Mouse (Mus musculus) limb, embryonic 10.5 days (tissue): ENCODE measurements around the gene Arid5b. TPM values are rescaled to one million over a fixed set of nuclear protein-coding genes. Genes with fewer than 3 reads are reported as not detected.
"Not testable (repeated sequence)": the region's sequence is repeated elsewhere in the genome, so short reads cannot be mapped to it uniquely, and the experiment has no call there.

ENCODE experiments used
- DNase-seq: peaks from one replicate; pipeline ENCODE4 v3.0.0-alpha.2; 2017; ENCODE audit warnings: low spot score
- H3K27ac ChIP-seq: fragments of 300-500 bp; sonication (generic); 2 replicates; pipeline ENCODE4 v1.5.1; 2016; ENCODE audit warnings: mild to moderate bottlenecking
- H3K27me3 ChIP-seq: fragments of 300-500 bp; sonication (generic); 2 replicates; pipeline ENCODE4 v1.6.1; 2016; ENCODE audit warnings: low read depth, mild to moderate bottlenecking; ENCODE audit not compliant: poor library complexity, severe bottlenecking
- H3K36me3 ChIP-seq: fragments of 300-500 bp; sonication (generic); 2 replicates; pipeline ENCODE4 v1.6.1; 2016; ENCODE audit warnings: mild to moderate bottlenecking, moderate library complexity
- H3K4me1 ChIP-seq: fragments of 300-500 bp; sonication (generic); 2 replicates; pipeline ENCODE4 v1.6.1; 2016
- H3K4me3 ChIP-seq: fragments of 300-500 bp; sonication (generic); 2 replicates; pipeline ENCODE4 v1.5.1; 2016; ENCODE audit warnings: mild to moderate bottlenecking, moderate library complexity
- H3K9me3 ChIP-seq: fragments of 300-500 bp; sonication (generic); replicated peaks from 2 replicates; pipeline ENCODE4 v1.6.1; 2016; ENCODE audit warnings: mild to moderate bottlenecking
- WGBS: fragments of 180-500 bp; shearing (Covaris S2); methylation state at CpG from one replicate; pipeline ENCODE4 v1.1.7; 2016; 5-methylcytosine and 5-hydroxymethylcytosine counted together
- polyA plus RNA-seq: library from polyadenylated mRNA; unstranded; fragments of >200 nt; fragmentation: Nextera tagmentation; extraction: Ambion mirVana; gene quantifications from 2 replicates; pipeline ENCODE4 v1.2.1, GENCODE M21; 2016

Gene Arid5b
- polyA plus RNA-seq, 1 experiment from 2014 or later: 32.9 TPM

GRCm38 (mm10) chr10:68110607-68111006 lies 167.9 kb downstream of the Arid5b start:
- no peaks in the 10 kb centered on the region for H3K9me3 ChIP-seq
- H3K36me3 ChIP-seq: peaks cover 34% of the 10 kb centered on the region
- H3K4me3 ChIP-seq: no peak overlapping the region
- WGBS: 63% methylated on average over 5 of the region's 5 CpGs
- no peaks in the 10 kb centered on the region for H3K27me3 ChIP-seq
- no peak overlapping the region for H3K27ac ChIP-seq
- no peak for DNase-seq
- H3K4me1 ChIP-seq: peaks cover 28% of the 10 kb centered on the region

GRCm38 (mm10) chr10:68110182-68110581 lies 168.4 kb downstream of the Arid5b start:
- 81% methylated on average over 8 of the region's 8 CpGs for WGBS
- no peak overlapping the region for H3K4me3 ChIP-seq
- no peak for DNase-seq
- peaks cover 32% of the 10 kb centered on the region for H3K4me1 ChIP-seq
- H3K36me3 ChIP-seq: peaks cover 30% of the 10 kb centered on the region
- H3K27ac ChIP-seq: no peak overlapping the region
- no peaks in the 10 kb centered on the region for H3K27me3 ChIP-seq
- no peaks in the 10 kb centered on the region for H3K9me3 ChIP-seq

- Histone ChIP-seq H3K4me3 (no peak overlapping the region), H3K27ac (no peak overlapping the region), H3K4me1 (peaks cover 38% of the 10 kb centered on the region), H3K9me3 (no peaks in the 10 kb centered on the region), H3K36me3 (peaks cover 24% of the 10 kb centered on the region), H3K27me3 (no peaks in the 10 kb centered on the region)
- WGBS: 93% methylated on average over 1 of the region's 1 CpGs
- no peak for DNase-seq
Measured at GRCm38 (mm10) chr10:68109651-68110050, 168.9 kb downstream of the Arid5b start.

GRCm38 (mm10) chr10:68107716-68108115 lies 170.8 kb downstream of the Arid5b start:
- Histone ChIP-seq H3K9me3 (no peaks in the 10 kb centered on the region), H3K27me3 (no peaks in the 10 kb centered on the region), H3K36me3 (peaks cover 20% of the 10 kb centered on the region), H3K4me3 (no peak overlapping the region), H3K4me1 (peaks cover 38% of the 10 kb centered on the region), H3K27ac (no peak overlapping the region)
- WGBS: 93% methylated on average over 6 of the region's 6 CpGs
- no peak for DNase-seq

GRCm38 (mm10) chr10:68106351-68106950 lies 172.1 kb downstream of the Arid5b start:
- no peak overlapping the region for H3K4me3 ChIP-seq
- no peaks in the 10 kb centered on the region for H3K27me3 ChIP-seq
- no peaks in the 10 kb centered on the region for H3K9me3 ChIP-seq
- WGBS: 88% methylated on average over 9 of the region's 9 CpGs
- no peak overlapping the region for H3K27ac ChIP-seq
- H3K36me3 ChIP-seq: peaks cover 29% of the 10 kb centered on the region
- H3K4me1 ChIP-seq: peaks cover 35% of the 10 kb centered on the region
- no peak for DNase-seq

- Histone ChIP-seq H3K9me3 (no peaks in the 10 kb centered on the region), H3K27me3 (no peaks in the 10 kb centered on the region), H3K4me1 (peaks cover 32% of the 10 kb centered on the region), H3K4me3 (no peak overlapping the region), H3K36me3 (peaks cover 39% of the 10 kb centered on the region), H3K27ac (peak overlapping the region; percentile 68)
- WGBS: 68% methylated on average over 14 of the region's 14 CpGs
- DNase-seq: no peak
Measured at GRCm38 (mm10) chr10:68104881-68105781, 173.4 kb downstream of the Arid5b start.

- peaks cover 32% of the 10 kb centered on the region for H3K4me1 ChIP-seq
- no peaks in the 10 kb centered on the region for H3K27me3 ChIP-seq
- no peaks in the 10 kb centered on the region for H3K9me3 ChIP-seq
- no peak overlapping the region for H3K4me3 ChIP-seq
- 27% methylated on average over 2 of the region's 2 CpGs for WGBS
- no peak for DNase-seq
- H3K27ac ChIP-seq: peak overlapping the region; percentile 68
- H3K36me3 ChIP-seq: peaks cover 41% of the 10 kb centered on the region
Measured at GRCm38 (mm10) chr10:68104481-68104880, 174.1 kb downstream of the Arid5b start.

GRCm38 (mm10) chr10:68103988-68104387 lies 174.6 kb downstream of the Arid5b start:
- 79% methylated on average over 5 of the region's 5 CpGs for WGBS

GRCm38 (mm10) chr10:68103078-68103855 lies 175.3 kb downstream of the Arid5b start:
- Histone ChIP-seq H3K27me3 (no peaks in the 10 kb centered on the region), H3K27ac (no peak overlapping the region), H3K4me1 (peaks cover 32% of the 10 kb centered on the region), H3K9me3 (no peaks in the 10 kb centered on the region), H3K4me3 (no peak overlapping the region), H3K36me3 (peaks cover 36% of the 10 kb centered on the region)
- WGBS: 72% methylated on average over 6 of the region's 6 CpGs
- no peak for DNase-seq

More at GRCm38 (mm10) chr10:68103988-68104387, 174.6 kb downstream of the Arid5b start:
- Histone ChIP-seq H3K27me3 (no peaks in the 10 kb centered on the region), H3K27ac (no peak overlapping the region), H3K4me1 (peaks cover 32% of the 10 kb centered on the region), H3K4me3 (no peak overlapping the region), H3K36me3 (peaks cover 36% of the 10 kb centered on the region), H3K9me3 (no peaks in the 10 kb centered on the region)
- no peak for DNase-seq

- H3K27ac ChIP-seq: no peak overlapping the region
- H3K36me3 ChIP-seq: peaks cover 37% of the 10 kb centered on the region
- H3K9me3 ChIP-seq: no peaks in the 10 kb centered on the region
- H3K4me1 ChIP-seq: peaks cover 32% of the 10 kb centered on the region
- H3K27me3 ChIP-seq: no peaks in the 10 kb centered on the region
- DNase-seq: no peak
- H3K4me3 ChIP-seq: no peak overlapping the region
- WGBS: 95% methylated on average over 6 of the region's 6 CpGs
Measured at GRCm38 (mm10) chr10:68102566-68102965, 176.0 kb downstream of the Arid5b start.

- Histone ChIP-seq H3K27me3 (no peaks in the 10 kb centered on the region), H3K9me3 (no peaks in the 10 kb centered on the region), H3K27ac (no peak overlapping the region), H3K36me3 (peaks cover 50% of the 10 kb centered on the region), H3K4me3 (no peak overlapping the region), H3K4me1 (peaks cover 27% of the 10 kb centered on the region)
- 83% methylated on average over 4 of the region's 4 CpGs for WGBS
- no peak for DNase-seq
Measured at GRCm38 (mm10) chr10:68101251-68101650, 177.3 kb downstream of the Arid5b start.

GRCm38 (mm10) chr10:68100506-68100905 lies 178.0 kb downstream of the Arid5b start:
- WGBS: 71% methylated on average over 8 of the region's 8 CpGs
- no peaks in the 10 kb centered on the region for H3K27me3 ChIP-seq
- H3K27ac ChIP-seq: no peak overlapping the region
- H3K4me3 ChIP-seq: no peak overlapping the region
- H3K36me3 ChIP-seq: peaks cover 56% of the 10 kb centered on the region
- no peaks in the 10 kb centered on the region for H3K9me3 ChIP-seq
- DNase-seq: no peak
- peaks cover 22% of the 10 kb centered on the region for H3K4me1 ChIP-seq

GRCm38 (mm10) chr10:68099801-68100200 lies 178.7 kb downstream of the Arid5b start:
- H3K4me3 ChIP-seq, DNase-seq, H3K27me3 ChIP-seq, H3K9me3 ChIP-seq, H3K27ac ChIP-seq: not testable (repeated sequence)
- Histone ChIP-seq H3K4me1 (peaks cover 15% of the 10 kb centered on the region), H3K36me3 (peaks cover 63% of the 10 kb centered on the region)
- WGBS: 95% methylated on average over 7 of the region's 7 CpGs
